ENCODE assay signal across 10 mouse cellular contexts in the genomic region with DNA sequence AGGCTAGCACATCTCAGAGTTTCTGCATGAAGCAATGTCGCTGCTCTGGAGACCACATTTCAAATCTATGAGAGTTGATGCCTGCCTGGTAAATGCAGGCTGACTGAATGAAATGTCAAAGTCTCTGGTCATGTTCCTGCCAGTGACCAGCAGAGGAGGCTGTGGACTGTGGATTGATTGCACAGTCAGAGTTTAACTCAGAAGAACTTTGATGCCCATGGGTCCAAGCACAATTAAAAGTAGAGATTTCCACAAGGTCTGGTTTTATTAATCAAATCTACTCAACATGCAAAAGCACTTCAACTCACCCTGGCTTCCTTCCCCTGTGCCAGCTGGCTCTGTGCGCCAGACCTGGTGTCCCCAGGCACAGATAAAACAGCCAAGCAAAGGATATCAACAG.
A peak's percentile ranks its signal among the peaks of the same experiment; 100 is the strongest.
DNase-seq lines count a peak whose midpoint lies in the region; ATAC-seq lines count a peak whose summit lies in the region.
"Had no signal": no experiment of that assay in that cellular context is flagged by ENCODE, and none has a peak within 500 bp of the region (broad histone marks: within the 10 kb centered on the region; RNA-seq: fewer than 3 reads in every experiment).

No protein-coding gene starts in this region.

- H3K4me2 ChIP-seq in kidney, embryonic 14.5 days (replicated peaks; ENCODE audit: low read depth, low read length), result no peak overlapping the region
- no peak overlapping the region for H3K4me2 ChIP-seq in lung, embryonic 16.5 days (ENCODE audit: low read depth, low read length)
- H3K4me2 ChIP-seq: limb, embryonic 13.5 days had no signal

- no peaks in the 10 kb centered on the region for H3K9me3 ChIP-seq in kidney, embryonic 14.5 days (ENCODE audit: control insufficient read depth, low read length)
- no peaks in the 10 kb centered on the region for H3K9me3 ChIP-seq in lung, embryonic 16.5 days (ENCODE audit: control insufficient read depth, low read length)
- H3K9me3 ChIP-seq: limb, embryonic 13.5 days had no signal

- no peak overlapping the region for H3K27ac ChIP-seq in kidney, embryonic 14.5 days (ENCODE audit: low read depth, low read length)
- H3K27ac ChIP-seq in lung, embryonic 16.5 days (ENCODE audit: low read length), result no peak overlapping the region
- H3K27ac ChIP-seq: limb, embryonic 13.5 days had no signal

- 81% methylated on average over 2 of the region's 2 CpGs for WGBS in kidney, embryonic 14.5 days
- 69% methylated on average over 2 of the region's 2 CpGs for WGBS in lung, embryonic 16.5 days

- no peak overlapping the region for H3K9ac ChIP-seq in kidney, embryonic 14.5 days (ENCODE audit: low read depth, low read length)
- peak overlapping the region; percentile 37; the same call in 1 of the 2 replicates for H3K9ac ChIP-seq in lung, embryonic 16.5 days (ENCODE audit: low read length)
- H3K9ac ChIP-seq: limb, embryonic 13.5 days had no signal

- H3K4me1 ChIP-seq in kidney, embryonic 14.5 days (ENCODE audit: control insufficient read depth, insufficient read depth, low read length), result peaks cover 9% of the 10 kb centered on the region
- peaks cover 22% of the 10 kb centered on the region for H3K4me1 ChIP-seq in lung, embryonic 16.5 days (replicated peaks; ENCODE audit: control insufficient read depth, insufficient read depth, low read length)

- no peak overlapping the region for H3K4me3 ChIP-seq in kidney, embryonic 14.5 days (ENCODE audit: low read length)
- H3K4me3 ChIP-seq in lung, embryonic 16.5 days (ENCODE audit: low read length), result no peak overlapping the region
- H3K4me3 ChIP-seq: limb, embryonic 13.5 days had no signal

- ATAC-seq in kidney, embryonic 14.5 days (ENCODE audit: low FRiP score, low TSS enrichment), result no peak
- no peak for ATAC-seq in lung, embryonic 16.5 days (ENCODE audit: low read depth)
- ATAC-seq in megakaryocyte progenitor cell, adult 5-6 weeks (replicated peaks; ENCODE audit: poor library complexity), result 0 out of 2 replicates have a peak, but pooled peaks have one; percentile 11

- DNase-seq in cerebellum, postnatal 14 days, result peak; percentile 52 to 56
- DNase-seq in cerebellum, adult 9-10 months, result no peak
- peak; percentile 23 for DNase-seq in kidney, adult 9 months
- no peak for DNase-seq in lung, adult 18-20 months
- no peak for DNase-seq in spleen, postnatal 4 days (ENCODE audit: low spot score in 2 of 2)
- DNase-seq: gastrocnemius, postnatal 10 days had no signal

- no peaks in the 10 kb centered on the region for H3K27me3 ChIP-seq in kidney, embryonic 14.5 days (ENCODE audit: control insufficient read depth, insufficient read depth, low read length)
- H3K27me3 ChIP-seq in lung, embryonic 16.5 days (ENCODE audit: control insufficient read depth, insufficient read depth, low read depth, low read length), result no peaks in the 10 kb centered on the region
- H3K27me3 ChIP-seq: limb, embryonic 13.5 days had no signal

- no peaks in the 10 kb centered on the region for H3K36me3 ChIP-seq in kidney, embryonic 14.5 days (ENCODE audit: control insufficient read depth, insufficient read depth, low read length)
- H3K36me3 ChIP-seq in lung, embryonic 16.5 days (ENCODE audit: control insufficient read depth, insufficient read depth, low read length), result no peaks in the 10 kb centered on the region
- H3K36me3 ChIP-seq: limb, embryonic 13.5 days had no signal

Comparison
In these comparisons a context has a peak if more than half of its experiments do, and no peak if none do; other contexts are left out.
1. DNase-seq: peak in cerebellum, postnatal 14 days (2 of 2) and kidney, adult 9 months (single experiment); none in cerebellum, adult 9-10 months (single experiment), lung, adult 18-20 months (0 of 2) and spleen, postnatal 4 days (0 of 2).